Mouse (Mus musculus) frontal cortex, adult (tissue): ENCODE measurements around the gene Pdap1.
"Not testable (repeated sequence)": the region's sequence is repeated elsewhere in the genome, so short reads cannot be mapped to it uniquely, and the experiment has no call there.

Source experiments
- ATAC-seq: cut with Nextera tagmentation; 2 replicates; pipeline ENCODE4 v1.9.2; 2017; ENCODE audit warnings: mild to moderate bottlenecking, moderate library complexity, mixed read lengths; ENCODE audit not compliant: low TSS enrichment

Pdap1 gene

DNA sequence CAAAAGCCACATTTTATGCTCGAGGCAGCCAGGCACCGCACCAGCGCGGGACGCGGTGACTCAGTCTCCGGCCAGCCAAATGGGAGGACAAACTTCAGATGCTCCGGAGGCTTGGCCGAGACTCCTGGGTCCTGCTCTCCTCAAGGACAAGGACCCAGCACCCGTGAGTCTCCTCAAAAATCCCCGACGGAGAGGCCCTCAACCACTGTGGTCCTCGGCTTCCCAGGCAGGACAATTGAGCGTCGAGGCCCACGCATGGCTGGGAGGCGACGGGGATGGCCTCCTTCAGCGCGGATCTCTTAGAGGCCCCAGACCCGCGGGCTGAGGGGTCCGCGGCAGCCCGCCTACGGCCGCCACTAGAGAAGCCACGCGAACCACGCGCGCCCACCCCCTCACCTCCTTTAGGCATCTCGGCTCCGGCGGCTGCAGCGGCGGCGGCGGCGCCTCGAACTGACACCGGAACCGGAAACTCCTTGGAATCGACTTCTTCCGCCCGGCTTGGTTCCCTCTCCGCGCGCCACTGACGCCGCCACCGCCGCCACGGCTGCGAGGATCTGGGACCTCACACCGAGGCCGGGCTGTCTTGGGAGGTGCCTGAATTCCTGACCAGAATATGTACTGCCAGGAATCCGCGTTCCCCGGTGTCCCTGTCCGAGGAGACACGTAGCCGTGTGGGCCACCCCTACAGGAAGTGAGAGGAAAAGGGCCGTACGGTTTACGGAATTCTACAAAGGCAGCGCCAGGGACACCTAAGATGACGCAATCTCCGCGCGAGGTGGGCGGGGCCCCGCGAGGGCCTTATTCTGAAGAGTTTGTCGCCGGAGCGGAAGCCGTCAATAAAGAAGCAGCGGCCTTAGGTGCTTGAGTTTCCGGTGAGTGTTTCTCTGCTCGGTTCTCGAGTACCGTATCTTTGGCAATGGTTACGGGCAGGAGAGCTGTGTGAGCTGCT lies at the start of gene Pdap1, which contains the start of gene Bud31:
TSS of gene Pdap1 (minus strand) at position 668 of the 949 bp plus-strand sequence.
TSS of gene Bud31 (plus strand) at position 792 of the 949 bp plus-strand sequence.
- peak; percentile 93 for ATAC-seq

DNA sequence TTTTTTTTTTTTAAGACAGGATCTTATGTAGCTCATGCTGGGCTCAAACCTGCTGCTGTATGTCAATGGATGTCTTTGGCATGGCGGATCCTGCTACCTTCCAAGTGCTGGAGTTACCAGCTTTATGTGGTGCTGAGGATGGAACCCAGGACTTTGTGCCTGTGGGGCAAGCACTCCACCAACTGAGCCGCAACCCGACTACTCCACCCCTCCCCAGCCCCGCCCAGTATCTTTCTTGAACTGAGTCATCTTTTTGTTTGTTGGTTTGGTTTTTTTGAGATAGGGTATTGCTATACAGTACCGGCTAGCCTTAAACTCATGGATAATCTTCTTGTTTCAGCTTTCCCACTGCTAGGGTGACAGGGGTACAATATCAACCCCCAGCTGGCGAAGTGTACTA lies 49.4 kb upstream of the Pdap1 start:
- ATAC-seq, result no peak

- no peak for ATAC-seq
These were observed 45.2 kb upstream of the Pdap1 start for GRCm38 (mm10) chr5:145185244-145185643.

GRCm38 (mm10) chr5:145178461-145178980 lies 38.5 kb upstream of the Pdap1 start:
- no peak for ATAC-seq

- ATAC-seq, result no peak
These were observed 27.2 kb upstream of the Pdap1 start for GRCm38 (mm10) chr5:145167306-145167661.

GRCm38 (mm10) chr5:145166536-145167305 lies 26.7 kb upstream of the Pdap1 start, which contains the start of the genes Ptcd1 and Cpsf4:
Ptcd1 (minus strand) TSS chr5:145167108.
Cpsf4 (plus strand) TSS chr5:145167213.
- peak; percentile 95 for ATAC-seq

- no peak for ATAC-seq
These were observed 25.1 kb upstream of the Pdap1 start for GRCm38 (mm10) chr5:145165184-145165583.

- ATAC-seq, result 0 out of 2 replicates have a peak, but pooled peaks have one; percentile 13
These were observed 24.7 kb upstream of the Pdap1 start for GRCm38 (mm10) chr5:145164710-145165109.

DNA sequence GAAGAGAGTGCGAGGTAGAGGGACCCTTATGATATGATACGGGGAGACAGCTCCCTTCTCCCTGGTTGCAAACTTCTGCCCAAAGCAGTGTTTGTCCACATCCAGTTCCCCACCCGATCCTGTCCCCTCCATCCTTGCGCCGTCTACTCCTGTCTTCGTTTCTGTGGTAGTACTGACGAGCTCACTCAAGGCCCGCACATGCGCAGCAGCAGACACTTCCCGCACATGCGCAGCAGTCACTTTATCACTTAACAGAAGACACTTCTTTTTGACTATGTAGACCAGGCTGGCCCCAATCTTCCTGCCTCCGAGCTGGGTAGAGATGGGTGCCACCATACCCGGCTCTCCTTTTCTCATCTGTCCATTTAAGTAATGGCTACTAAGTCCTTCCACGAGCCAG lies 21.3 kb upstream of the Pdap1 start:
- ATAC-seq, result no peak

GRCm38 (mm10) chr5:145152690-145153089 lies 12.7 kb upstream of the Pdap1 start:
- no peak for ATAC-seq

GRCm38 (mm10) chr5:145149294-145149693 lies 9.3 kb upstream of the Pdap1 start:
- ATAC-seq, result no peak

DNA sequence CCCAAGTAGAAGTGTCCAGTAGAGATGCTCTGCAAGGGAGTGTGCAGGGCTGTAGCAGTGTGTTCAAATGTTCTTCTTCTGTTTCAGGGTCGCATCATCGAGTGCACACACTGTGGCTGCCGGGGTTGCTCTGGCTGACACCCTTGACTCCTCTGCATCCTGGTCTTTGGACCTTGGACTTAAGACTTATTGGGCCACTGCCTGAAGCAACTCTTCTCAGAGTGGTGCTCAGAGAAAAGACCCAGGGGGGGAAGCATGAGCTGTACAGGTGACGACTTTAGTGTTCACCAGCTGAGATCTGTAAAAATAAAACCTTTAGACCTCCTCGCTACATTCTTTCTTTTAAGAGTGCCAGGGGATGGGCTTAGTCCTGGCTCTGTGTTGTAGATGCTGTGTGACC lies 7.7 kb upstream of the Pdap1 start:
- ATAC-seq, result no peak

- no peak for ATAC-seq
These were observed 573 bp upstream of the Pdap1 start for GRCm38 (mm10) chr5:145140611-145141010.

- no peak for ATAC-seq
These were observed 1.2 kb downstream of the Pdap1 start for GRCm38 (mm10) chr5:145138836-145139235.

DNA sequence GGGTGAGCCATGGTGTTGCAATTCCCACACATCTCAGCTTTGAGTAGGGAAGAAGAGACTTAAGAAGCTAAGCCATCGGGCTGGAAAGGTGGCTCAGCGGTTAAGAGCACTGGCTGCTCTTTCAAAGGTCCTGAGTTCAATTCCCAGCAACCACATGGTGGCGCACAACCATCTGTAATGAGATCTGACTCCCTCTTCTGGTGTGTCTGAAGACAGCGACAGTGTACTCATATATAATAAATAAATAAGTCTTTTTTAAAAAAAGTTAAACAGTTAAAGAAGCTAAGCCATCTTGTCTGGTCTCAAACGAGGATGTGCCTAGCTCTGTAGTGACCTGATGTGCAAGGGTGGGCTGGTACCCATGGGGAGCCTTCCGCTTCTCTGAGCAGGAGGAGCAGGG lies 6.8 kb downstream of the Pdap1 start:
- not testable (repeated sequence) for ATAC-seq

DNA sequence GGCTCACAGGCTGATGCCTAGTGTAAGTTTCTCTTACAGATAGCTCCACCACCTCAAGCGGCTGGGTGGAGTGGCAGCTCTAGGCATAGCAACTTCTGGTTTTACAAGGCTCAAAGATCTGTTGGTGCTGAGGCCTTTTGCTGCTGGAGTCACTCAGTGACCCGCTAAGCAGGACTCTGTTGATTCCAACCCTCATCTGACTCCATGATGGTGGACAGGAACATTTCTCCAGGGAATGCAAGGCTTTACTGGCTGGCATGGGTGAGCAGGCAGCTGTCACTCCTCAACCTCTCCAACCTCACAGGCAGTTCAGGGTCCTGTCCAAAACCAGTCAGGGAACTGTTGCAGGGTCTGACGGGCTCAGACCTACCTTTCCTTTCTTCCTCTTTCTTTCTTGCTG lies 9.0 kb downstream of the Pdap1 start:
- ATAC-seq, result no peak

DNA sequence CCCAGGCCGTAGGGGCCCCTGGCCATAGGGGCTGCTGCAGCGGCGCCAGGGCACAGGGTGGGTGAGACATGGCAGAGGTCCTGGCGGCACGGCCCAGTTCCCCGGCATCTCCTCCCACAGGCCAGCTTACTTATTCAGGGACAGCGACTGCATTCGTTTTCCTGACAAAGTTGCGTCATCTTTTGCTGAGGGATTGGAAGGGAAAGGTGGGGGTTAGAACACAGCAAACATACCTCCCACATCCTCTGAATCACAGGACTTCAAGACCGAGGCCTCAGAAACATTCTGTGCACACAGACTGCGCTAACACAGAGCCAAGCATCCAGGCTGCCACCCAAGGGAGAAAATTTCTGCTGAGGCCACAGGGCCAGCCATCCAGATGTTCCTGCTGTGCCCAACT lies 9.8 kb downstream of the Pdap1 start:
- ATAC-seq, result peak; percentile 86

DNA sequence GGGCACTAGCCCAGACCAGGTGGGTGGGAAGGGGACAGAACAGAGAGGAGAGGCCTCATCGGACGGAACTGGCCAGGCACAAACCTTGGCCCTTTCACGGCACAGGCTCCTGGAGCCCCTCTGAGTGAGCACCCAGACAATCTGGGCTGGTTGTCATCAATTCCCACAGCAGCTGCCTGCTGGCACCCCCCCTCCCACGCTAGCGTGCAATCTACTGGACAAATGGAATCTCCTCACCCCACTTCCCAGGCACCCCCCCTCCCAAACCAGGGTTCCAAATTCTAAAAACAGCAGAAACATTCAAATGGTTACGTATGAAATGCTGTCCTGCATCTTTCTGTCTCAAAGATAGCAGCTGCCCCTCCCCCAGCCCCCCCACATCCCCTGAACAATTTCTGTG lies 10.3 kb downstream of the Pdap1 start:
- 0 out of 2 replicates have a peak, but pooled peaks have one; percentile 11 for ATAC-seq

GRCm38 (mm10) chr5:145129124-145129523 lies 10.9 kb downstream of the Pdap1 start:
- ATAC-seq, result no peak

GRCm38 (mm10) chr5:145126580-145126979 lies 13.5 kb downstream of the Pdap1 start:
- ATAC-seq, result no peak

DNA sequence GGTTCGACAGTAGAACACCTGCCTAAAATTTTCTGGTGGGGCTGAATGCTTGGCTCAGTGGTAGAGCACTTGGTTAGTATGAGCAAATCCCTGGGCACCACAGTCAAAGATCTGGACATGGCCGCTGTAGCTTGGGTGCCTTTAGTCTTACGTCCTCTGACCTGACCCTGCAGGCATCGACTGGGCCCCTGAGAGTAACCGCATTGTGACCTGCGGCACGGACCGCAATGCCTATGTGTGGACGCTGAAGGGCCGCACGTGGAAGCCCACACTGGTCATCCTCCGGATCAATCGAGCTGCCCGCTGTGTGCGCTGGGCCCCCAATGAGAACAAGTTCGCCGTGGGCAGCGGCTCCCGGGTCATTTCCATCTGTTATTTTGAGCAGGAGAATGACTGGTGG lies 16.6 kb downstream of the Pdap1 start:
- no peak for ATAC-seq

DNA sequence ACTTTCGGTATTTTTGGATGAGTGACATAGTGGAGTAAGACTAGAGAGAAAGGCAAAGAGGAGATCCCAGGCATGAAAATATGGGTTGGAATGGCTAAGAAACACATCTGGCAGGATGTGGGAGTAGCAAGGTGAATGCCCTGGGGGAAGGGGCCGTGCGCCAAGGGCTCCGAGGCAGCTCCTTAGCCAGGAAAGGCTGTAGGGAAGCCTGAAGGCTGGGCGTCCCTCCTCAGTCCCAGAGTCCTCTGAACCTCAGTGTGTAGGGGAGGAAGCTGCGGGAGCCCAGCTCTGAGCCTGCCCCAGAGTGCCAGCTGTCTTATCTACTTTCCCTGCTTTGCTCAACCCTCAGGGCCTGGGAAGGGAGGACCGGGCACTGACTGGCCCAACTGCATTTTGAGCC lies 19.1 kb downstream of the Pdap1 start:
- no peak for ATAC-seq
